In genomic region chr15:24596242-24596641, GRCm38 (mm10) we compare ENCODE assay signal across 8 mouse cellular contexts.
DNase-seq lines count a peak whose midpoint lies in the region; ATAC-seq lines count a peak whose summit lies in the region.

No protein-coding gene starts in this region.

- ATAC-seq in midbrain, embryonic 13.5 days: 0 out of 2 replicates have a peak, but pooled peaks have one; percentile 63

- 46% methylated on average over 4 of the region's 4 CpGs for WGBS in midbrain, embryonic 13.5 days

- H3K9me3 ChIP-seq in midbrain, embryonic 13.5 days: no peaks in the 10 kb centered on the region

- no peaks in the 10 kb centered on the region for H3K36me3 ChIP-seq in midbrain, embryonic 13.5 days

- no peaks in the 10 kb centered on the region for H3K27me3 ChIP-seq in midbrain, embryonic 13.5 days

- H3K4me1 ChIP-seq in midbrain, embryonic 13.5 days (replicated peaks): 0 out of 2 replicates have a peak, but pooled peaks cover 2% of the 10 kb centered on the region

- no peak overlapping the region for H3K4me2 ChIP-seq in midbrain, embryonic 13.5 days (replicated peaks)

- peak; percentile 68 to 72 for DNase-seq in cerebellum, postnatal 10 days
- no peak for DNase-seq in cerebellum, adult 11-12 months
- DNase-seq in 416B (ENCODE audit: low read depth): peak; percentile 34
- DNase-seq in brain, adult 2 months (ENCODE audit: low read depth, low spot score): peak; percentile 77
- DNase-seq in frontal cortex, adult 2 months (ENCODE audit: extremely low spot score in 1 of 2, low spot score in 1 of 2): peak; percentile 6 to 79
- DNase-seq in layer of hippocampus, postnatal 14 days (ENCODE audit: low spot score in 2 of 2): peak; percentile 26 to 67
- peak; percentile 38 for DNase-seq in testis, postnatal 14 days (ENCODE audit: low spot score)

- no peak overlapping the region for H3K27ac ChIP-seq in midbrain, embryonic 13.5 days

- H3K9ac ChIP-seq in midbrain, embryonic 13.5 days (replicated peaks): no peak overlapping the region

- no peak overlapping the region for H3K4me3 ChIP-seq in midbrain, embryonic 13.5 days (replicated peaks)
